Mouse (Mus musculus) liver, adult (tissue): ENCODE measurements around the gene Lrrc1.

Experiments used
- GATA4 ChIP-seq: IDR thresholded peaks from 2 replicates; pipeline ENCODE4 v1.6.1; 2014; ENCODE audit warnings: mild to moderate bottlenecking, low read length; ENCODE audit not compliant: insufficient replicate concordance

The Lrrc1 gene

GRCm38 (mm10) chr9:77494307-77494706 lies 50.4 kb downstream of the Lrrc1 start:
- no peak for TF ChIP-seq GATA4

- TF ChIP-seq GATA4 = no peak
Observed at GRCm38 (mm10) chr9:77488611-77489010, 56.1 kb downstream of the Lrrc1 start.

- TF ChIP-seq GATA4 = no peak
Observed at GRCm38 (mm10) chr9:77487427-77487826, 57.2 kb downstream of the Lrrc1 start.

GRCm38 (mm10) chr9:77485915-77486314 lies 58.8 kb downstream of the Lrrc1 start:
- no peak for TF ChIP-seq GATA4

GRCm38 (mm10) chr9:77484751-77485150 lies 59.9 kb downstream of the Lrrc1 start:
- no peak for TF ChIP-seq GATA4

GRCm38 (mm10) chr9:77483559-77483958 lies 61.1 kb downstream of the Lrrc1 start:
- no peak for TF ChIP-seq GATA4

- no peak for TF ChIP-seq GATA4
Observed at GRCm38 (mm10) chr9:77482281-77482680, 62.4 kb downstream of the Lrrc1 start.

GRCm38 (mm10) chr9:77481380-77481779 lies 63.3 kb downstream of the Lrrc1 start:
- no peak for TF ChIP-seq GATA4

- no peak for TF ChIP-seq GATA4
Observed at GRCm38 (mm10) chr9:77480574-77481319, 63.9 kb downstream of the Lrrc1 start.

GRCm38 (mm10) chr9:77480001-77480400 lies 64.7 kb downstream of the Lrrc1 start:
- TF ChIP-seq GATA4 = no peak

- no peak for TF ChIP-seq GATA4
Observed at GRCm38 (mm10) chr9:77478166-77478920, 66.3 kb downstream of the Lrrc1 start.

GRCm38 (mm10) chr9:77474535-77474934 lies 70.1 kb downstream of the Lrrc1 start:
- no peak for TF ChIP-seq GATA4

- TF ChIP-seq GATA4 = no peak
Observed at GRCm38 (mm10) chr9:77472557-77472956, 72.1 kb downstream of the Lrrc1 start.

- no peak for TF ChIP-seq GATA4
Observed at GRCm38 (mm10) chr9:77471646-77472220, 72.9 kb downstream of the Lrrc1 start.

GRCm38 (mm10) chr9:77469791-77470607 lies 74.7 kb downstream of the Lrrc1 start:
- no peak for TF ChIP-seq GATA4
